Mouse (Mus musculus): ENCODE measurements around the gene Gapdhs.

DNA sequence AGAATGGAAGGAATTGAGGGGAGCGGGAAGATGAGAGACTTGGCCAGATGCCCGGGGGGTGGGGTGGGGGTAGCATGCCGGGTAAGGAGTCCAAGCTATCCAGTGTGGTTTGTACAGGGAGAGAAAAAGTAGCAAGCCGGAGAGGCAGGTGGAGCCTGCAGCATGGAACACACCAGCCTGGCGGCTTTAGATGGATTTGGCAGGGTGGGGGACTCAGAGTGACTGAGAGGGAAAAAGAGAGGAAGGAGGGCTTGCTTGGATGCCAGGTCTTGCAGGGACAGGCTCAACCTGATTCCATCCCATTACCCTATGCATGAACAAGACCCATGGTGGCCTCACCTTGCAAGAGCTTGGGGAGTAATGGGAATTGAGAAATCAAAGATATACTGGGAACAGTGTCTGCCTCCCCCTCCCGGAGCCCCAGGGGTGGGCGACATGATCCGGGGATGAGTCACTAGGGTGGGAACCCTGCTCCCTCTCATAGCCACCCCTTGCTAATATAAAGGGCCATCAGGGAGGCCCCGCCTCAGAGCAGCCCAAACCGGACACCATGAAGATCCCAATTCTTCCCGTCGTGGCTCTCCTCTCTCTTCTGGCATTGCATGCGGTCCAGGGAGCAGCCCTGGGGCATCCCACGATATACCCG is 44.0 kb upstream of the Gapdhs start, which contains the start of gene Krtdap:
- no peak for TF ChIP-seq POLR2A (IDR thresholded peaks at IDR 0.05; ENCODE audit: borderline replicate concordance, low read depth, low read length)
- TF ChIP-seq CTCF (IDR thresholded peaks at IDR 0.05; ENCODE audit: low read depth, low read length) = no peak
